Mouse (Mus musculus): Measurements from ENCODE around the gene Chchd10.
"Not testable (repeated sequence)": the region's sequence is repeated elsewhere in the genome, so short reads cannot be mapped to it uniquely, and the experiment has no call there.

GRCm38 (mm10) chr10:75887504-75887903 is 45.4 kb upstream of the Chchd10 start:
- not testable (repeated sequence) for TF ChIP-seq POLR2A (IDR thresholded peaks at IDR 0.05; ENCODE audit: insufficient read length, low read depth); USF1 (IDR thresholded peaks at IDR 0.05; ENCODE audit: low read depth); TCF12 (IDR thresholded peaks at IDR 0.05; ENCODE audit: insufficient read depth, poor library complexity, severe bottlenecking); E2F4 (IDR thresholded peaks at IDR 0.05; ENCODE audit: insufficient read depth); REST (IDR thresholded peaks at IDR 0.05; ENCODE audit: insufficient read depth, insufficient read length); MYOD1 (IDR thresholded peaks at IDR 0.05; ENCODE audit: control insufficient read depth in 1 of 3, insufficient read length in 2 of 3, low read depth in 2 of 3); MAX (IDR thresholded peaks at IDR 0.05; ENCODE audit: low read depth); POLR2AphosphoS2 (IDR thresholded peaks at IDR 0.05; ENCODE audit: insufficient read length, low read depth); MYOG (IDR thresholded peaks at IDR 0.05; ENCODE audit: control insufficient read depth in 1 of 3, insufficient read depth in 1 of 3, insufficient read length in 2 of 3, low read depth in 2 of 3)

Data from myocyte (in vitro differentiated cells).